Mouse (Mus musculus): ENCODE results near the gene Mocs3. TPM values are rescaled to one million over a fixed set of nuclear protein-coding genes. Genes with fewer than 3 reads are reported as not detected.
A peak's percentile ranks its signal among the peaks of the same experiment; 100 is the strongest.

Mocs3 gene
- total RNA-seq (2018; cell fraction: chromatin; rRNA removed) = 1 to 10 TPM; 1.6 to 9.7 (median 4.7) TPM
- 10 to 100 TPM in 1 of 26 experiments, 1 to 10 TPM in 25; 3.8 to 10.0 (median 6.8) TPM for total RNA-seq (2018; cell fraction: cytosol; rRNA removed)
- 10 to 100 TPM in 4 of 26 experiments, 1 to 10 TPM in 22; 2.7 to 13.4 (median 6.3) TPM for total RNA-seq (2018; cell fraction: nucleus; rRNA removed)
- polyA plus RNA-seq (2018) = 4.4 to 5.9 TPM (median 5.8 TPM) in 3 replicates

DNA sequence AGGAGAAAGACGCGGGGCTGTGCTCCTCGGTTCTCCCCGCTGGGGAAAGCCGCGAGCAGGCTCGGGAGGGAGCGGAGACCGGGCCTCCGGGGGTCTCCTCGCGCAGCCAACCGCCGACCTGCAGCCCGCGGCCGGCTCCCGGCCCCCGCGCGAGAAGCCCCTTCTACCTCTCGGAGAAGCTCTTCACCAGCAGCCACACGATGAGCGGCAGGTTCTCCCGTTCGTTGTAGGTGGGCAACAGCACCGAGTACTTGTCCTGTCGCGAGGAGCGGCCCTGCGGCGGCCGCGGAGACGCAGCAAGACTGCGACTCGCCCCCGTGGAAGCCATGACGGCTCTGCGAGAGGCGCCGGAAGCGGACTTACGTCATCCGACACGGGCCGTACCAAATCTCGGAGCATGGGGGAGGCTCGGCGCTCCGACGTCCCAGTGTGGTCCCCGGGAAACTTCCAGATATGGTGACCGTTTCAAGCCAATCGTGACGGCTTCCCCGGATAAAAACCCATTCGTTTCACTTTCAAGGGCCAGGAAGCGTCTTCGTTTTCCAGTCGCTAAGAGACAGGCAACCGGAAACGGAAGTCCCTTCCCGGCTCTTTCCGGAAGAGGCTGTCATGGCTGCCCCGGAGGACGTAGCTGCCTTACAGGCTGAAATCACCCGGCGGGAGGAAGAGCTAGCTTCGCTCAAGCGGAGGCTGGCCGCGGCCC lies at the start of gene Mocs3, which contains the start of the genes Gm20716 and Dpm1:
Mocs3 (plus strand) TSS at position 597 of the 703 bp plus-strand sequence.
Gm20716 (minus strand) TSS at position 339 of the 703 bp plus-strand sequence.
Dpm1 (minus strand) TSS at position 566 of the 703 bp plus-strand sequence.
- H3K27ac ChIP-seq = peak within 1 kb of the TSS; percentile 96
- H3K4me3 ChIP-seq (ENCODE audit: inconsistent target) = peak within 1 kb of the TSS; percentile 81
- 0% methylated on average over 73 of the region's 73 CpGs for WGBS (ENCODE audit: missing documents)
- peaks cover 12% of the 10 kb centered on the region; the same call in 1 of the 2 replicates for H3K36me3 ChIP-seq (ENCODE audit: inconsistent target)
- H3K79me2 ChIP-seq (ENCODE audit: inconsistent target) = peaks cover 63% of the 10 kb centered on the region

DNA sequence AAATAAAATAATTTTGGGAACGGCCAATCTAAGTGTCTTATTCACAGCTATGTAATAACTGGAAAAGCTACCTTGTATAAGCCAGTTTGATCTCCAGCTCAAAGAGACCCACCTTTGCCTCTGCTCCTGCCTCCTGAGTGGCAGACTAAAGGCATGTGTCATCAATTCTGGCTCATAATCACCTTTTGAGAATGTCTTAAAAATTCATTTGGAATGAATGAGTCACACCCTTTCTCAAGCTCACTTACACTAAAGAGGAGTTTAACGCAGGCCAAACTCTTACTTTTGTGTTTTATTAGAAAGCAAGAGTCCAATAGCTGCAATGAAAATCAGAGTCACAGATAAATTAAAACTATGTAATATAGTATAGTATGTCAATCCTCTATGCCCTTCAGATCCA lies 38.6 kb upstream of the Mocs3 start:
- no peak overlapping the region for H3K27ac ChIP-seq
- H3K4me3 ChIP-seq (ENCODE audit: inconsistent target) = no peak overlapping the region
- H3K79me2 ChIP-seq (ENCODE audit: inconsistent target) = peaks cover 100% of the 10 kb centered on the region
- WGBS (ENCODE audit: missing documents) = 94% methylated on average over 2 of the region's 2 CpGs
- H3K36me3 ChIP-seq (ENCODE audit: inconsistent target) = peaks cover 17% of the 10 kb centered on the region

DNA sequence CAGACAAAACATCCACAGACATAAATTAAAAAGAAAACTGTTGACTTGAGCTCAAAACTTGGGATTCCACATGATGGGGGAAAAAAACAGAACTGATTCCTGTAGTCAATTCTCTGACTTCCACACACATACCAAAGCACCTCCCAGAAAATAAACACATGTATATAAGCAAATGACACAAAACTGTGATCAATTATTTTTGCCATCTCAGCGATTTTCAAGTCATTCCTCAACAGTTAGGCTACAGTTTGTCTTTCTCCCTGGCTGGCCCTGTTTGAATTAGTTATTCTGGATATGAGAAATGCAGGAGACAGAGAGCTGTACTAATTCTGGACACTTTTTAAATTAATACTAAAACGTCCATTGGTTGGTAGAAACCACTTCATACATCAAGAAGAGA lies 36.7 kb upstream of the Mocs3 start:
- Histone ChIP-seq H3K4me3 (ENCODE audit: inconsistent target) (no peak overlapping the region), H3K79me2 (ENCODE audit: inconsistent target) (peaks cover 100% of the 10 kb centered on the region), H3K36me3 (ENCODE audit: inconsistent target) (peaks cover under 1% of the 10 kb centered on the region; the same call in 1 of the 2 replicates), H3K27ac (no peak overlapping the region)
- WGBS (ENCODE audit: missing documents) = 82% methylated on average over 2 of the region's 2 CpGs

DNA sequence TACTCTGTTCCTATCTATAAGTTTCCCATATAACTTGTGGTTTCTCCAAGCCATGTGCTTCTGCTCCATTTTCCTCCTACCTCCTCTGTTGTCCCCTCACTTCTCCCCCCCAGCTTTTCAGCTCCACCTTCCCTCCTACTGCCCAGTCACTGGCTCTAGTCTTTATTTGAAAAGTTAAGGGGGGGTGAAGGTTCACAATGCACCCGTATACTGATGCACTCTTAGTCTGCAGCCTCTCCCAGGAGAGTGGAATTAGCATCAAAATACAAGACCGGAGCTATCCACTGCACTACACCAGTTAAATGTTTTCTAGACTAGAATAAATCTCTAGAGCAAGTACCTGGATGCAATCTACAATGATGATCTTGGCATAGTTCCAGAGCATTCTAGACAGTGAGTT lies 34.7 kb upstream of the Mocs3 start:
- Histone ChIP-seq H3K36me3 (ENCODE audit: inconsistent target) (no peaks in the 10 kb centered on the region), H3K27ac (no peak overlapping the region), H3K4me3 (ENCODE audit: inconsistent target) (no peak overlapping the region), H3K79me2 (ENCODE audit: inconsistent target) (peaks cover 100% of the 10 kb centered on the region)
- WGBS (ENCODE audit: missing documents) = 83% methylated on average over 2 of the region's 2 CpGs

DNA sequence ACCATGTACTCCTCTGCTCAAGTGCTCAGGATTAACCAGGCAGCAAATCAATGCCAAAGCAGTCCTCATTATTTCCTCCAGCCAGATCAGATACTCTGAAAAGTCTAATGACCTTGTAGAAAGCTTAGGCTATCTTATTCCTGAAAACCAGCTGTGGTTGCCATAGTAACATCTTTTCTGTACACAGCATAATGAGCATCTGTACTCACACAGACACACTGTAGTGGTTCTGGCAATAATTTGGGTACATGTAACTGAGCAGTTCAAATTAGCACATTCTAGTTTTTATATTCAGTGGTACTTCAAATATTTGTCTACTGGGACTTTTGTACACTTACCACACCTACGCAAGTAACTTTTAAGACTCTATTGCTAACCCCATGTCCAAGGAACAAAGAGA lies 32.0 kb upstream of the Mocs3 start:
- H3K36me3 ChIP-seq (ENCODE audit: inconsistent target) = peaks cover 2% of the 10 kb centered on the region; the same call in 1 of the 2 replicates
- no peak overlapping the region for H3K4me3 ChIP-seq (ENCODE audit: inconsistent target)
- H3K27ac ChIP-seq = no peak overlapping the region
- WGBS (ENCODE audit: missing documents) = 100% methylated on average over 1 of the region's 1 CpGs
- peaks cover 100% of the 10 kb centered on the region for H3K79me2 ChIP-seq (ENCODE audit: inconsistent target)

DNA sequence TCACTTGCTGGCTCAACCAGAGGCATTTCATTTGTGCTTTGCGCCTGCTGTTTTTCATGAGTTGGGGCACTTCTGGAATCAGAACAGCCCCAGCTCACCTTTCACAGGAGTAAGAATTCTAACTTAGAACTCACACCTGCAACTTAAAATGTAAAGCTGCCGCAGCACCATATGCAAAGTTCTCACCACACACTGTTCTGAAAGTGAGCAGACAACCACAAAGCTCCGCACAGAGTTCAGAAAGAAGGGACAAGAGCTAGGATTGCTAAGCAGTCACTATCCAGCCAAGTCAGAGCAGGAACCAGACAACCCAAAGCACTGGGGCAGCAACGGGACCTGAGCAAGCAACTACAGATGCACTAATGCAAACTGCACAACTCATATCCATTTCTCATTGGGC lies 30.9 kb upstream of the Mocs3 start:
- Histone ChIP-seq H3K36me3 (ENCODE audit: inconsistent target) (peaks cover 4% of the 10 kb centered on the region; the same call in 1 of the 2 replicates), H3K27ac (no peak overlapping the region), H3K79me2 (ENCODE audit: inconsistent target) (peaks cover 100% of the 10 kb centered on the region), H3K4me3 (ENCODE audit: inconsistent target) (no peak overlapping the region)
- whole genome bisulfite sequencing (ENCODE audit: missing documents) = 91% methylated on average over 4 of the region's 4 CpGs

DNA sequence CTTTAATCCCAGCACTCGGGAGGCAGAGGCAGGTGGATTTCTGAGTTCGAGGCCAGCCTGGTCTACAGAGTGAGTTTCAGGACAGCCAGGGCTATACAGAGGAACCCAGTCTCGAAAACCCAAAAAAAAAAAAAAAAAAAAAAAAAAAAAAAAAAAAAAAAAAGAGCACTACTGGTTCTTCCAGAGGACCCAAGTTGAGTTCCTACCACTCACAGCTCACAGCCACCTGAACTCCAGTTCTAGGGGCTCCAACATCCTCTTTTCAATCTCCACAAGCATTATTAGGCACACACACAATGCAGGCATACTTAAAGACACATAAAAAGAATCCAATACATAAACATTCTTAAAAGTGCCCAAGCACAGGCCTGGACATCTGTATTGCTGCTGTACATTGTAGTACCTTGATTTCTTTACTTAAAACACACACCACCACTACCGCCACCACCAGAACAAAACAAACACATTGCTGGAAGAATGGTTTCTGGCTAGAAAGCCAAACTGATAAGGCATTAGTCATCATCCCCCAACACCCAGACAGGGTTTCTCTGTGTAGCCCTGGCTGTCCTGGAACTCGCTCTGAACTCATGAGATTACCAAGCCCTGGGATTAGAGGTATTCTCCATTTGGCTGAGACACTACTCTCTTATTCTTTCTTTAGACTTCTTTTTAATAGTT lies 30.3 kb upstream of the Mocs3 start:
- Histone ChIP-seq H3K4me3 (ENCODE audit: inconsistent target) (no peak overlapping the region), H3K79me2 (ENCODE audit: inconsistent target) (peaks cover 100% of the 10 kb centered on the region), H3K36me3 (ENCODE audit: inconsistent target) (peaks cover 4% of the 10 kb centered on the region; the same call in 1 of the 2 replicates), H3K27ac (no peak overlapping the region)
- 84% methylated on average over 3 of the region's 5 CpGs for WGBS (ENCODE audit: missing documents)

DNA sequence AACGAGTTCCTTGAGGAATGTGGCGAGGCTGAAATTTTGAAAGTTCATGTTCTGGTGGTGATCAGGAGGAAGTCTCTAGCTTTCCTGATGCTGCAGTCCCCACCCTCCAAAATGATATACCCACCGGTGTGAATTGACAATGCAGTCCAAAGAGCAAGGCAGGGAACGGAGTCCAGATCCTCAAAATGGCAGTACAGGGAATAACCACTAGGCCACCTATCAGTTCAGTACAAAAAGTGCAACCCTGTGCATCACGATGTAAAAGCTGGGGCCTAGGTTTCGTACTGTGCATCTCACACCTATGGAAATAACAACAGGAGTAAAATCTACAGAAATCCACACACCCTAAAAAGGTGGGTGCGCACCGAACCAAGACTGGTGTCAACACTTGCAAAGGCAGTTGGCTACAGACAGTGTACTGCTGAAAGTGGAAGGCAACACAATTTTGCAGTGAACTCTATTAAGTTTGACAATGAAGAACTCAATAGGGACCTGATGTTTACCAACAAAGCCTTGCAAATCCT lies 25.9 kb upstream of the Mocs3 start:
- WGBS (ENCODE audit: missing documents) = 82% methylated on average over 8 of the region's 8 CpGs
- H3K4me3 ChIP-seq (ENCODE audit: inconsistent target) = peak overlapping the region; percentile 91; the same call in 1 of the 2 replicates
- peaks cover 68% of the 10 kb centered on the region for H3K79me2 ChIP-seq (ENCODE audit: inconsistent target)
- H3K27ac ChIP-seq = no peak overlapping the region
- H3K36me3 ChIP-seq (ENCODE audit: inconsistent target) = peaks cover 4% of the 10 kb centered on the region; the same call in 1 of the 2 replicates

GRCm38 (mm10) chr2:168205265-168205664 lies 25.2 kb upstream of the Mocs3 start:
- Histone ChIP-seq H3K79me2 (ENCODE audit: inconsistent target) (peaks cover 60% of the 10 kb centered on the region), H3K36me3 (ENCODE audit: inconsistent target) (peaks cover 9% of the 10 kb centered on the region; the same call in 1 of the 2 replicates), H3K27ac (peak overlapping the region; percentile 65), H3K4me3 (ENCODE audit: inconsistent target) (peak overlapping the region; percentile 91)
- WGBS (ENCODE audit: missing documents) = 11% methylated on average over 6 of the region's 6 CpGs

GRCm38 (mm10) chr2:168205681-168206631 lies 24.5 kb upstream of the Mocs3 start:
- peak overlapping the region; percentile 65 for H3K27ac ChIP-seq
- H3K79me2 ChIP-seq (ENCODE audit: inconsistent target) = peaks cover 53% of the 10 kb centered on the region
- under 1% methylated on average over 47 of the region's 49 CpGs for WGBS (ENCODE audit: missing documents)
- peaks cover 16% of the 10 kb centered on the region for H3K36me3 ChIP-seq (ENCODE audit: inconsistent target)
- H3K4me3 ChIP-seq (ENCODE audit: inconsistent target) = peak overlapping the region; percentile 91

- Histone ChIP-seq H3K4me3 (ENCODE audit: inconsistent target) (peak within 1 kb of the TSS; percentile 91), H3K36me3 (ENCODE audit: inconsistent target) (peaks cover 26% of the 10 kb centered on the region), H3K27ac (peak within 1 kb of the TSS; percentile 84), H3K79me2 (ENCODE audit: inconsistent target) (peaks cover 43% of the 10 kb centered on the region)
- WGBS (ENCODE audit: missing documents) = under 1% methylated on average over 58 of the region's 89 CpGs
Observed at GRCm38 (mm10) chr2:168206725-168207644, 23.4 kb upstream of the Mocs3 start, which contains the start of gene Adnp. Gene Adnp (minus strand): TSS chr2:168207112.

DNA sequence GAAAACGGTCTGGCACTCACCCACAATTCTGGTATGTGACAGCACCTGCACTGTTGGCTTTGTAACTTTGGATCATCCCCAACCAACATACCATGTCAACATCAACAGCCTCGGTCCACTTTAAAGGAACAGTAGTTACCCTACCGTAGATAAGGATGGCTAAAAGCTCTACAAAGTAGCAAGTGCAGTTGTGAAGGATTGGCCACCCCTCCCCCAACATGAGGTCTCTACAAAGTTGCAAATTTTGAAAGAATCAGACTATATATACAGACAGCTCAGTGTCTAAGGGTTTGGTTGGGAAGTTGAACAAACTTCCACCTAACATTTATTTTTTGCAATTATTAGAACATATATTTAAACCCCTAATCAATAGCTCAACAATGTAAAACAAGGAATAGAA lies 22.5 kb upstream of the Mocs3 start:
- 100% methylated on average over 3 of the region's 3 CpGs for WGBS (ENCODE audit: missing documents)
- Histone ChIP-seq H3K79me2 (ENCODE audit: inconsistent target) (peaks cover 34% of the 10 kb centered on the region), H3K36me3 (ENCODE audit: inconsistent target) (peaks cover 35% of the 10 kb centered on the region), H3K27ac (peak overlapping the region; percentile 29), H3K4me3 (ENCODE audit: inconsistent target) (no peak overlapping the region)

Data from macrophage (primary cell).